Mouse (Mus musculus) heart, embryonic 12.5 days (tissue): ENCODE measurements around the gene 2010111I01Rik. TPM values are rescaled to one million over a fixed set of nuclear protein-coding genes. Genes with fewer than 3 reads are reported as not detected.
A peak's percentile ranks its signal among the peaks of the same experiment; 100 is the strongest.
"Not testable (repeated sequence)": the region's sequence is repeated elsewhere in the genome, so short reads cannot be mapped to it uniquely, and the experiment has no call there.

Source experiments
- ATAC-seq: fragments of 200-750 bp; cut with Nextera tagmentation; 2 replicates; pipeline ENCODE4 v1.8.0; 2017; ENCODE audit warnings: moderate TSS enrichment, moderate library complexity; ENCODE audit not compliant: insufficient number of reproducible peaks, low FRiP score
- H3K27ac ChIP-seq: fragments of 300-500 bp; sonication (generic); 2 replicates; pipeline ENCODE4 v1.5.1; 2016; ENCODE audit warnings: mild to moderate bottlenecking, moderate library complexity; ENCODE audit not compliant: poor library complexity, severe bottlenecking
- H3K27me3 ChIP-seq: fragments of 300-500 bp; sonication (generic); replicated peaks from 2 replicates; pipeline ENCODE4 v1.6.1; 2016; ENCODE audit warnings: mild to moderate bottlenecking, moderate library complexity
- H3K36me3 ChIP-seq: fragments of 300-500 bp; sonication (generic); 2 replicates; pipeline ENCODE4 v1.6.1; 2016; ENCODE audit warnings: mild to moderate bottlenecking, moderate library complexity
- H3K4me1 ChIP-seq: fragments of 300-500 bp; sonication (generic); replicated peaks from 2 replicates; pipeline ENCODE4 v1.6.1; 2016; ENCODE audit warnings: mild to moderate bottlenecking
- H3K4me2 ChIP-seq: fragments of 300-500 bp; sonication (generic); 2 replicates; pipeline ENCODE4 v1.6.1; 2016; ENCODE audit warnings: mild to moderate bottlenecking, moderate library complexity
- H3K4me3 ChIP-seq: fragments of 300-500 bp; sonication (generic); 2 replicates; pipeline ENCODE4 v1.5.1; 2016; ENCODE audit warnings: mild to moderate bottlenecking
- H3K9ac ChIP-seq: fragments of 300-500 bp; sonication (generic); 2 replicates; pipeline ENCODE4 v1.6.1; 2016; ENCODE audit warnings: mild to moderate bottlenecking, moderate library complexity
- H3K9me3 ChIP-seq: fragments of 300-500 bp; sonication (generic); replicated peaks from 2 replicates; pipeline ENCODE4 v1.6.1; 2016; ENCODE audit warnings: mild to moderate bottlenecking, moderate library complexity
- WGBS: fragments of 180-500 bp; shearing (Covaris S2); methylation state at CpG from one replicate; pipeline ENCODE4 v1.1.7; 2016; 5-methylcytosine and 5-hydroxymethylcytosine counted together
- polyA plus RNA-seq: library from polyadenylated mRNA; unstranded; fragments of >200 nt; fragmentation: Nextera tagmentation; extraction: Ambion mirVana; gene quantifications from 2 replicates; pipeline ENCODE4 v1.2.1, GENCODE M21; 2016

Gene 2010111I01Rik
- polyA plus RNA-seq, 1 experiment from 2014 or later: 53.5 TPM

- H3K4me3 ChIP-seq: no peak overlapping the region
- no peak overlapping the region for H3K4me2 ChIP-seq
- no peaks in the 10 kb centered on the region; the same call in 1 of the 2 replicates for H3K4me1 ChIP-seq
- no peaks in the 10 kb centered on the region for H3K9me3 ChIP-seq
- H3K27ac ChIP-seq: no peak overlapping the region
- H3K36me3 ChIP-seq: no peaks in the 10 kb centered on the region
- no peak overlapping the region for H3K9ac ChIP-seq
- no peaks in the 10 kb centered on the region for H3K27me3 ChIP-seq
- WGBS: 89% methylated on average over 8 of the region's 8 CpGs
- ATAC-seq: no peak
These were observed 258.5 kb downstream of the 2010111I01Rik start for GRCm38 (mm10) chr13:63223026-63223770.

DNA sequence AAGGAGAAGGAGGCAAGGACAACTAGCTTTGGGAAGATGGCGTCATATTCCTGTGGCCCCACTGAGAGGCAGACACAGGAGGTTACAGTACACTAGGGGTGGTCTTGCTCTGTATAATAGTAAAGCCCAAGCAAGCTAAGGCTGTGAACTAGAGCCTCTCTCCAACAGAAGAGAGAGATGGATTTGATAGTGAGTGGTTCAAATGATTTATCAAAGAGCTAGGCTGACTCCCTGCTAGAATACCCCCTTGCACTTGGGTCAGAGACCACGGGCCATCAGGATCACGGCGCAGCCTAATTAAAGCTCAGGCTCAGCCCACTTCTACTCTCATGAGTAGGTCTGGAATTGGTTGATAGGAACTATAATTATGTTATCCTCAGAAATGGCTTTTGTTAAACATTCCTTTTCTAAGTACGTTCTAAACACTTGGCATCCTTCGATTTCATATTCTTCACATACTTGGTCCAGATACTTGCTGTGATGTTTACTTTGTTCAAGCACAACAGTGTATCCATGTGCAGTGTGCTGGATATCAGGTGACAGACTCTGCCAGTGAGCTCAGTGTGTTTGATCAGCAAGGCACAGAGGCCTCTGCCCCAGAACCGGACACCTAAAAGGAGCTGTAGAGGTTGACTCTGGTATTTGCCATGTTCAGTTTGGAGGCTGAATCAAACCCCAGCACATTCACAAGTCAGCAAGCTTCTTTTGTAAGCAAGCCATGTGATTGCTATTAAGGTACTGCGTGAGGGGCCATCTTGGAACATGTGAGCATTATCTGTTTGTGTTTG, 261.3 kb downstream of the 2010111I01Rik start:
- H3K4me3 ChIP-seq: no peak overlapping the region
- no peak overlapping the region for H3K9ac ChIP-seq
- H3K9me3 ChIP-seq: no peaks in the 10 kb centered on the region
- peaks cover 7% of the 10 kb centered on the region for H3K4me1 ChIP-seq
- WGBS: 85% methylated on average over 8 of the region's 8 CpGs
- H3K27me3 ChIP-seq: no peaks in the 10 kb centered on the region
- H3K36me3 ChIP-seq: no peaks in the 10 kb centered on the region
- no peak overlapping the region for H3K27ac ChIP-seq
- no peak overlapping the region for H3K4me2 ChIP-seq
- no peak for ATAC-seq

- 77% methylated on average over 3 of the region's 3 CpGs for WGBS
- peaks cover 20% of the 10 kb centered on the region for H3K4me1 ChIP-seq
- no peak overlapping the region for H3K4me2 ChIP-seq
- no peak overlapping the region for H3K4me3 ChIP-seq
- no peaks in the 10 kb centered on the region for H3K36me3 ChIP-seq
- H3K27ac ChIP-seq: no peak overlapping the region
- no peaks in the 10 kb centered on the region for H3K9me3 ChIP-seq
- H3K9ac ChIP-seq: no peak overlapping the region
- ATAC-seq: no peak
- H3K27me3 ChIP-seq: no peaks in the 10 kb centered on the region
These were observed 263.1 kb downstream of the 2010111I01Rik start for GRCm38 (mm10) chr13:63227785-63228184.

GRCm38 (mm10) chr13:63230955-63231701, 266.4 kb downstream of the 2010111I01Rik start:
- Histone ChIP-seq H3K4me1 (peaks cover 31% of the 10 kb centered on the region), H3K27me3 (no peaks in the 10 kb centered on the region), H3K36me3 (no peaks in the 10 kb centered on the region), H3K4me3 (no peak overlapping the region), H3K9ac (no peak overlapping the region), H3K27ac (peak overlapping the region; percentile 80), H3K4me2 (no peak overlapping the region), H3K9me3 (no peaks in the 10 kb centered on the region)
- ATAC-seq: no peak; the same call in 1 of the 2 replicates
- WGBS: 38% methylated on average over 7 of the region's 7 CpGs

DNA sequence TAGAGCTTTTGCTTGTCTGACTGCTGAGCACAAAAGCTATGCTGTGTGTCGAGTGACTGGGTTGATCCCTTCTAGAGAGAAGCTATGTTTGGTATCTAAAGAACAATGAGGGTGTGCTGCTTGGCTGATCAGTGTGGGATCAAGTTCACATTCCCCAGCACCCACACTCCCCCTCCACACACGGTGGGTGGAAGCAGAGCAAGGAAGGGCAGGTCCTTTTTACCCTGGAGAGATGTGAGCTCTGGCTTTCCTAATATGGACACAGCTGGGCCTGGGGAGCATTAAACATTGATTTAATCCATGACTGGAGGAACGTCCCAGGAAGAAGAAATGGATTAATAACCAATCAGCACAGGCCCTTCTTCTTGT, 267.0 kb downstream of the 2010111I01Rik start:
- H3K4me3 ChIP-seq: no peak overlapping the region
- no peak overlapping the region for H3K9ac ChIP-seq
- no peaks in the 10 kb centered on the region for H3K27me3 ChIP-seq
- no peak overlapping the region for H3K4me2 ChIP-seq
- peak overlapping the region; percentile 80 for H3K27ac ChIP-seq
- WGBS: 16% methylated on average over 3 of the region's 3 CpGs
- ATAC-seq: peak; percentile 31; the same call in 1 of the 2 replicates
- no peaks in the 10 kb centered on the region for H3K36me3 ChIP-seq
- H3K9me3 ChIP-seq: no peaks in the 10 kb centered on the region
- H3K4me1 ChIP-seq: peaks cover 32% of the 10 kb centered on the region

DNA sequence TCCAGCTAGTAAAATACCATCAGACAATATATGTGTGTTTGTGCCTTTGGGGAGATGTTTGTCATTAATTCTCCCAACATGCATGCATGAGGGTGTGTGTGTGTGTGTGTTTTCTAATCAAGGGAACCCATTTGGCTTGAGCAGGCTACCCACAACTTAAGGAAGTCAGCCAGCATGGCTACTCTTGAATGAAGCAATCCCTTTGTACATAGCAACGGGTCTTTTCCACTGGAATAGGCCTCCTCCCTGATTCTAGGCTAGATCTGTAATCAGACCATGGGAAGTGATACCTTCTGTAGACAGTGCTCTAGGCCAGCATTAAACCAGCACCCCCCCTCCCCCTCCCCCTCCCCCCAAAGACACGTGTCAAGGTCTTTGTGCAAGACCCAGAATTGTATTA, 267.9 kb downstream of the 2010111I01Rik start:
- Histone ChIP-seq H3K27me3 (no peaks in the 10 kb centered on the region), H3K4me3 (no peak overlapping the region), H3K36me3 (no peaks in the 10 kb centered on the region), H3K27ac (peak overlapping the region; percentile 80), H3K4me1 (peaks cover 32% of the 10 kb centered on the region), H3K4me2 (no peak overlapping the region), H3K9me3 (no peaks in the 10 kb centered on the region), H3K9ac (no peak overlapping the region)
- ATAC-seq: no peak
- 68% methylated on average over 2 of the region's 2 CpGs for WGBS

DNA sequence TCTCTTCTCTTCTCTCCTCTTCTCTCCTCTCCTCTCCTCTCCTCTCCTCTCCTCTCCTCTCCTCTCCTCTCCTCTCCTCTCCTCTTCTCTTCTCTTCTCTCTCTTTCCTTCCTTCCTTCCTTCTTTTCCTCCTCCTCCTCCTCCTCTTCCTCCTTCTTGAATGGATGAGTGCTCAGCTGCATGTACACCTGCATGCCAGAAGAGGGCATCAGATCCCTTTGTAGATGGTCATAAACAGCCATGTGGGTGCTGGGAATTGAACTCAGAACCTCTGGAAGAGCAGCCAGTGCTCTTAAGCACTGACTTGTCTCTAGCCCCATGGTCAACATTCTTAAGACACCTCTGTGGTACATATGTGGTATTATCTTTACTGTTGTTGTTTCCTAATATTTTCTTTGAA, 269.8 kb downstream of the 2010111I01Rik start:
- not testable (repeated sequence) for H3K4me2 ChIP-seq, H3K27me3 ChIP-seq, H3K36me3 ChIP-seq, H3K9ac ChIP-seq, H3K9me3 ChIP-seq, H3K27ac ChIP-seq, H3K4me3 ChIP-seq, ATAC-seq
- H3K4me1 ChIP-seq: peaks cover 32% of the 10 kb centered on the region

DNA sequence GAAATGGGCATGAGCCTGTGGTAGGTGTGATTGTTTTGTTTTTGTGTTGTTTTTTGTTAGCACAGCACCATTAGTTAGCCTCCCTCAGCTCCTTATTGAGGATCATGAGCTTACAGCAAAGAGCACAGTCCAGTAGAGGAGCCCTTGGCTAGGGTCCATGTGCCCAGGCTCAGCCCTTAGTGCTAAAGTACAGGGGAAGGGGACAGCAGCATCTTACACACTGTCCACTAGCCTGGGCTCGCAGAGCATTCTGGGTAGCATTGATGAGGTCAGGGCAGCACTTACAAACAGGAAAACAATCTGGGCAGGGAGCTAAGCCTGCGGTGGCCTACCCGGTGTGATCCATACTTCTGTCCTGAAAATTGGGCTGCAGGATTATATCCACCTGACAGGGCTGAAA, 270.9 kb downstream of the 2010111I01Rik start:
- 71% methylated on average over 3 of the region's 3 CpGs for WGBS
- Histone ChIP-seq H3K27ac (no peak overlapping the region), H3K4me1 (peaks cover 32% of the 10 kb centered on the region), H3K9me3 (no peaks in the 10 kb centered on the region), H3K9ac (no peak overlapping the region; the same call in 1 of the 2 replicates), H3K4me3 (no peak overlapping the region), H3K36me3 (no peaks in the 10 kb centered on the region), H3K27me3 (no peaks in the 10 kb centered on the region), H3K4me2 (no peak overlapping the region)
- ATAC-seq: no peak

DNA sequence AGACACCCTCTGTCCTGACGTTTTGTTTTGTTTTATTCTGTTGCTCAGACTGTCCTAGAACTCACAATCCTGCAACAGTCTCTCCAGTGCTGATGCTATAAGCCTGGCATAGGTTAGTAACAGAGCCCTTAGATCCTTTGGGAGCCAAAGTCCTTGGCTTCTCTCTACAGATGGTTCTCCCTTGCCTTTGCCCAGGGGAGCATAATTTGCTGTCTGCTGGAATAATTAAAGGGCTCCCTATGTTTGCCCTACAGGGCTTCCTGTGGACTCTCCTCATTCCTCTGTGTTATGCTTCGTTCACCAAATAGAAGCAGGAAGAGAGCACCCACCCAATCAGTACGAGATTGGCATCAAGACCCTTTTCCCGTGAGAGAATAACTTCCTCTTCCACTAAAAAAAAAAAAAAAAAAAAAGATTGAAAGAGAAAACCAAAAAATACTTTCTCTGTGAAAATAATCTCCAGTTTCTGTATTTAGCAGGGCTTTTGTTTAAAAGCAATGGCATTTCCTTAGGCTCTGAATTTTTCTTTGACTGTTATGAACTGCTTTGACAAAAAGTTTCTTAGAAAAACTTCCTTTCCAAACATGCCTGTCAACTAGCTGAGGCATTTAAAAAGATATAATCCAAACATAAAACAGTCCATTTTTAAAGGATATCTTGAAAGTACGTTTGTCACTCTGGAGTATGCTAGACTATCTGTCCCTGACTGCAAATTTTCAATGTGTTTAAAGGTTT, 271.6 kb downstream of the 2010111I01Rik start:
- WGBS: 40% methylated on average over 5 of the region's 5 CpGs
- peaks cover 26% of the 10 kb centered on the region for H3K4me1 ChIP-seq
- H3K27ac ChIP-seq: 0 out of 2 replicates have a peak overlapping the region, but pooled peaks have one; percentile 43
- ATAC-seq: no peak
- no peaks in the 10 kb centered on the region for H3K36me3 ChIP-seq
- no peaks in the 10 kb centered on the region for H3K9me3 ChIP-seq
- no peak overlapping the region for H3K9ac ChIP-seq
- no peak overlapping the region for H3K4me3 ChIP-seq
- H3K27me3 ChIP-seq: no peaks in the 10 kb centered on the region
- no peak overlapping the region for H3K4me2 ChIP-seq

DNA sequence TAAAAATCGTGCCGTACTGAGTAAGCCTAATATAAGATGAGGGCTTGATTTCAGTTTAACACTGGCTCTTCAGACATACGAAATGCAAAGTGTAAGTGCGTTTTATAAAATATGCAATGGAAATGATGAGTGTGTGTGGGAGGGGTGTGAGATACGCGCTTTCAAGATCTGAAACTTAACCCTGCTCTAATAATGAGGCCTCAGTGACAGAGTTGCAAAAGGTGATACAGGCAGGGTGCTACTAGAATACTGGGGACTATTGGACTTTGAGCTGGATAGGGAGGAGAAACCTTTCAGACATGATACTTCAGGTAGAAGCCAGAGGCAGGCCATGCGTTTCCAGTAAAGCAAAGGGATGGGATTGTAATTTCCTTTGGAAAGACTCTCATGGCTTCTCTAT, 273.4 kb downstream of the 2010111I01Rik start:
- Histone ChIP-seq H3K27ac (no peak overlapping the region), H3K4me1 (peaks cover 34% of the 10 kb centered on the region), H3K9me3 (no peaks in the 10 kb centered on the region), H3K27me3 (no peaks in the 10 kb centered on the region), H3K4me3 (no peak overlapping the region), H3K9ac (no peak overlapping the region), H3K4me2 (no peak overlapping the region), H3K36me3 (no peaks in the 10 kb centered on the region; the same call in none of the 2 replicates)
- no peak for ATAC-seq
- WGBS: 93% methylated on average over 7 of the region's 7 CpGs
